Comparison of ENCODE assay signal across 22 mouse cellular contexts in the genomic region with DNA sequence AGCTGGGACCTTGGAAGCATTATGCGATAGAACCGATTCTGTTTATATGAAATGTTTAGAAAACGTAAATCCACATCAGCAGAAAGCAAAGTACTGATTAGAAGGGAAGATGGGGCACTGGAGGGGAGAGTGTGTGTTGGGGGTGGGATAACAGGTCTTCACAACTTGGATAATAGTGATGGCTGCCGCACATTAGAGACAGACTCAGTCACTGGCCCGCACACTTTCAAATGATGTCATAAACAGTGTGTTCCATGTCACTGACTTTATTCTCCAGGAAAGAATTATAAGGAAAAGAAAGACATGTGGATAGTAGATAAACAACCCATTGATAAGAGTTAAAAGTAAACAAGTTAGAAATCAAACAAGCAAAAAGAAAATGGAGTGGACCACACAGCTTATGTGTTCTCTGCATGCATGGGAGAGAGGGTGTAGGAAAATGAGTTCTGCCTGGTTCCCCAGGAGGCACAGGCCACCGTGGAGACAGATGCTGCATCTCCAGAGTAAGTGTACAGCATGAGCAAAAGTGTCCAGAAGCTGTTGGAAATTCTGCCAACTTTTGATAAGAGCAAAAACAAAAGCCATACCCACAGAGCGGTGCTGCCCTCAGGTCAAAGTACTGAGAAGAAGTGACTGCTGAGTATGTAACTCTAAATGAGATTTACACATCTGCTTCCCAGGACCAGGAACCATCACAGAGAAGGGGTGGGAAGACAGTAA. TPM values are rescaled to one million over a fixed set of nuclear protein-coding genes. Genes with fewer than 3 reads are reported as not detected.
A peak's percentile ranks its signal among the peaks of the same experiment; 100 is the strongest.
DNase-seq lines count a peak whose midpoint lies in the region; ATAC-seq and TF ChIP-seq lines count a peak whose summit lies in the region.
"Had no signal": no experiment of that assay in that cellular context is flagged by ENCODE, and none has a peak within 500 bp of the region (broad histone marks: within the 10 kb centered on the region; RNA-seq: fewer than 3 reads in every experiment).

No protein-coding gene starts in this region.

- no peak overlapping the region for H3K9ac ChIP-seq in lung, embryonic 14.5 days
- H3K9ac ChIP-seq in lung, postnatal 0 days (replicated peaks; ENCODE audit: low read depth): no peak overlapping the region
- H3K9ac ChIP-seq: limb, embryonic 15.5 days; midbrain, embryonic 13.5 days had no signal

- H3K27ac ChIP-seq in heart, embryonic 10.5 days: no peak overlapping the region
- no peak overlapping the region for H3K27ac ChIP-seq in lung, embryonic 14.5 days (ENCODE audit: low read depth)
- H3K27ac ChIP-seq in lung, postnatal 0 days (ENCODE audit: low read length): no peak overlapping the region
- H3K27ac ChIP-seq in testis, adult 2 months (ENCODE audit: control insufficient read depth, insufficient read depth, low read depth, low read length): no peak overlapping the region
- no peak overlapping the region for H3K27ac ChIP-seq in gastrocnemius, adult 2 months
- H3K27ac ChIP-seq: forebrain, embryonic 10.5 days; limb, embryonic 15.5 days; midbrain, embryonic 13.5 days had no signal

- H3K36me3 ChIP-seq in heart, embryonic 10.5 days: peaks cover 8% of the 10 kb centered on the region; the same call in 1 of the 2 replicates
- H3K36me3 ChIP-seq in lung, embryonic 14.5 days (ENCODE audit: insufficient read depth): no peaks in the 10 kb centered on the region
- no peaks in the 10 kb centered on the region for H3K36me3 ChIP-seq in lung, postnatal 0 days (ENCODE audit: insufficient read depth, low read length)
- no peaks in the 10 kb centered on the region for H3K36me3 ChIP-seq in testis, adult 2 months (ENCODE audit: control insufficient read depth, insufficient read depth, low read length)
- H3K36me3 ChIP-seq: embryonic facial prominence, embryonic 10.5 days; forebrain, embryonic 10.5 days; limb, embryonic 15.5 days; midbrain, embryonic 13.5 days had no signal

- no peaks in the 10 kb centered on the region for H3K27me3 ChIP-seq in heart, embryonic 10.5 days (ENCODE audit: insufficient read depth, poor library complexity, severe bottlenecking)
- H3K27me3 ChIP-seq in lung, embryonic 14.5 days (ENCODE audit: insufficient read depth, low read length): no peaks in the 10 kb centered on the region
- H3K27me3 ChIP-seq in lung, postnatal 0 days (replicated peaks; ENCODE audit: insufficient read depth, low read length): no peaks in the 10 kb centered on the region
- no peaks in the 10 kb centered on the region for H3K27me3 ChIP-seq in testis, adult 2 months (ENCODE audit: control insufficient read depth, insufficient read depth, low read length)
- H3K27me3 ChIP-seq: limb, embryonic 15.5 days; midbrain, embryonic 13.5 days had no signal

- H3K9me3 ChIP-seq in heart, embryonic 10.5 days: no peaks in the 10 kb centered on the region
- no peaks in the 10 kb centered on the region for H3K9me3 ChIP-seq in lung, embryonic 14.5 days (ENCODE audit: low read depth, low read length)
- no peaks in the 10 kb centered on the region for H3K9me3 ChIP-seq in lung, postnatal 0 days (ENCODE audit: low read length)
- H3K9me3 ChIP-seq: embryonic facial prominence, embryonic 10.5 days; limb, embryonic 15.5 days had no signal

- H3K4me1 ChIP-seq in heart, embryonic 10.5 days: peaks cover 28% of the 10 kb centered on the region
- H3K4me1 ChIP-seq in lung, embryonic 14.5 days (ENCODE audit: insufficient read depth): peaks cover 9% of the 10 kb centered on the region; the same call in 1 of the 2 replicates
- H3K4me1 ChIP-seq in lung, postnatal 0 days (ENCODE audit: insufficient read depth, low read depth, low read length): no peaks in the 10 kb centered on the region
- peaks cover 2% of the 10 kb centered on the region; the same call in 1 of the 2 replicates for H3K4me1 ChIP-seq in testis, adult 2 months (ENCODE audit: control insufficient read depth, insufficient read depth, low read length)

- DNase-seq in heart, embryonic 10.5 days (ENCODE audit: low spot score): peak; percentile 54
- no peak for DNase-seq in heart, postnatal 36 days
- DNase-seq in lung, embryonic 14.5 days: peak; percentile 65
- DNase-seq in lung, postnatal 0 days (ENCODE audit: low spot score): no peak
- DNase-seq in testis, postnatal 14 days (ENCODE audit: low spot score): no peak
- DNase-seq in gastrocnemius, adult 2 months: no peak
- DNase-seq: adrenal gland, adult 8-10 months; cerebellum, adult 11-12 months; cerebellum, postnatal 10 days; kidney, adult 11 months; kidney, postnatal 10 days; left cerebral cortex, postnatal 4 days; lung, postnatal 4 days; thymus, adult 2 months; thymus, postnatal 4 days had no signal

- no peak overlapping the region; the same call in 1 of the 2 replicates for H3K4me2 ChIP-seq in lung, embryonic 14.5 days
- no peak overlapping the region for H3K4me2 ChIP-seq in lung, postnatal 0 days (replicated peaks; ENCODE audit: low read depth, low read length)
- H3K4me2 ChIP-seq: limb, embryonic 15.5 days; midbrain, embryonic 13.5 days had no signal

- no peak for TF ChIP-seq EP300 in lung, postnatal 0 days (IDR thresholded peaks at IDR 0.05)

- TF ChIP-seq CTCF in lung, embryonic 14.5 days (IDR thresholded peaks at IDR 0.05; ENCODE audit: low read depth): no peak
- no peak for TF ChIP-seq CTCF in lung, postnatal 0 days (IDR thresholded peaks at IDR 0.05)
- no peak for TF ChIP-seq CTCF in testis, adult 2 months (IDR thresholded peaks at IDR 0.05; ENCODE audit: control insufficient read depth, insufficient read depth, insufficient replicate concordance, low read depth, low read length)
- no peak for TF ChIP-seq CTCF in gastrocnemius, adult 2 months (IDR thresholded peaks at IDR 0.05)

- intact Hi-C loops in heart, postnatal 36 days (cut with DNase I): no loop called here
- intact Hi-C loops in gastrocnemius, adult 2 months (cut with DNase I): no loop called here

- ATAC-seq in lung, embryonic 14.5 days (ENCODE audit: insufficient read depth): peak; percentile 84
- ATAC-seq in lung, postnatal 0 days: no peak
- peak; percentile 51; the same call in 1 of the 2 replicates for ATAC-seq in megakaryocyte-erythroid progenitor cell, adult 5-6 weeks (replicated peaks; ENCODE audit: low FRiP score, low TSS enrichment, poor library complexity, severe bottlenecking)
- ATAC-seq: activated CD4-positive, CD25-positive, alpha-beta regulatory T cell, adult 4 months had no signal

- H3K4me3 ChIP-seq in heart, embryonic 10.5 days: no peak overlapping the region
- H3K4me3 ChIP-seq in lung, embryonic 14.5 days (ENCODE audit: low read depth, low read length): no peak overlapping the region
- H3K4me3 ChIP-seq in lung, postnatal 0 days (ENCODE audit: low read depth, low read length): no peak overlapping the region
- H3K4me3 ChIP-seq in testis, adult 2 months (ENCODE audit: control insufficient read depth, low read depth, low read length): peak overlapping the region; percentile 35
- no peak overlapping the region for H3K4me3 ChIP-seq in gastrocnemius, adult 2 months
- H3K4me3 ChIP-seq: embryonic facial prominence, embryonic 10.5 days; forebrain, embryonic 10.5 days; limb, embryonic 15.5 days; midbrain, embryonic 13.5 days had no signal

- TF ChIP-seq POLR2A in testis, adult 2 months (IDR thresholded peaks at IDR 0.05; ENCODE audit: control insufficient read depth, low read depth, low read length): no peak

- WGBS in heart, embryonic 10.5 days: 70% methylated on average over 7 of the region's 7 CpGs
- WGBS in lung, embryonic 14.5 days: 37% methylated on average over 7 of the region's 7 CpGs
- 53% methylated on average over 7 of the region's 7 CpGs for WGBS in lung, postnatal 0 days

RNA-seq across cellular contexts. Expression of a gene that starts 23.3 kb away (rescaled TPM):
- polyA plus RNA-seq in heart, embryonic 10.5 days (2016; fragmentation: Nextera tagmentation; extraction: Ambion mirVana): 7.5 and 12.1 TPM in 2 replicates
- total RNA-seq in heart, postnatal 36 days (2021): 10 to 100 TPM; 11.0 to 16.9 TPM
- 3.5 and 3.8 TPM in 2 replicates for polyA plus RNA-seq in lung, embryonic 14.5 days (2014; fragmentation: Nextera tagmentation; extraction: Ambion mirVana)
- polyA plus RNA-seq in lung, postnatal 0 days (2015; fragmentation: Nextera tagmentation; extraction: Ambion mirVana): 4.2 and 4.6 TPM in 2 replicates
- 0.77 and 0.88 TPM in 2 replicates for polyA plus RNA-seq in testis, adult 2 months (2012; rRNA removed)
- total RNA-seq in megakaryocyte-erythroid progenitor cell, adult 5-6 weeks (2014; fragmentation: Nextera tagmentation): 4.8 and 10.0 TPM in 2 replicates
- 16.3 and 21.6 TPM in 2 replicates for total RNA-seq in megakaryocyte-erythroid progenitor cell, adult 5-6 weeks (2017)
- total RNA-seq in gastrocnemius, adult 2 months (2021): 1 to 10 TPM; 1.2 to 1.4 TPM

Comparison
In these comparisons a context has a peak if more than half of its experiments do, and no peak if none do; other contexts are left out.
1. DNase-seq: peak in heart, embryonic 10.5 days (single experiment) and lung, embryonic 14.5 days (single experiment); none in heart, postnatal 36 days (0 of 2), lung, postnatal 0 days (single experiment), testis, postnatal 14 days (single experiment) and gastrocnemius, adult 2 months (single experiment).